Mouse (Mus musculus) large intestine, adult 2 months (tissue): ENCODE measurements at regions not wholly inside any gene's neighbourhood (a gene's known extent, or its start where the extent isn't known, plus 50 kb on each side); places are given as distances from the start of the nearest gene placed in this dataset.

Experiments
- DNase-seq: peaks from one replicate; pipeline ENCODE4 v3.0.0-alpha.2; 2012; ENCODE audit warnings: low read depth, low spot score
- WGBS: fragments of 180-500 bp; shearing (Covaris S2); methylation state at CpG from one replicate; pipeline ENCODE4 v1.1.7; 2018; 5-methylcytosine and 5-hydroxymethylcytosine counted together

GRCm38 (mm10) chr17:72993134-72993533 lies 75.0 kb downstream of the Lbh start:
- no peak for DNase-seq

GRCm38 (mm10) chr17:72993626-72994025 lies 75.5 kb downstream of the Lbh start:
- no peak for DNase-seq
- WGBS, result 86% methylated on average over 7 of the region's 7 CpGs

DNA sequence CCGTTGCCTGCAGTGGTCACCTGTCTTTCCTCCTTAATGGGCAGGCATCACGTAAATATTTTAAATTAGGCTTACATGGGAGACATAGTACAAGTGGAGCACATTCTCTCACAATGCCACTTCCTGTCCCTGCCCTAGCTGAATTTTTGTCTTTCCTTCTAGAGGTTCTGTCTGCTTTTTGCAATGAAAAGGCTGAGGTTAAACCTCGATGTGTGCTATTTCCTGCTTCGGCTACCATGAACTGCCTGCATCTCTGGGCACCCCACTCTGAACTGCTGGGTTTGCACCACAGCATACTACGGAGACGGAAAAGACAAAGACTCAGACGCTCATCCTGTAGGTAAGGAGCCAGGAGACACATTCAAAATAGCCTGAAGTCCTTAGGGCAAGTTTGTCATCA lies 78.4 kb downstream of the Lbh start:
- 70% methylated on average over 7 of the region's 7 CpGs for WGBS
- no peak for DNase-seq

DNA sequence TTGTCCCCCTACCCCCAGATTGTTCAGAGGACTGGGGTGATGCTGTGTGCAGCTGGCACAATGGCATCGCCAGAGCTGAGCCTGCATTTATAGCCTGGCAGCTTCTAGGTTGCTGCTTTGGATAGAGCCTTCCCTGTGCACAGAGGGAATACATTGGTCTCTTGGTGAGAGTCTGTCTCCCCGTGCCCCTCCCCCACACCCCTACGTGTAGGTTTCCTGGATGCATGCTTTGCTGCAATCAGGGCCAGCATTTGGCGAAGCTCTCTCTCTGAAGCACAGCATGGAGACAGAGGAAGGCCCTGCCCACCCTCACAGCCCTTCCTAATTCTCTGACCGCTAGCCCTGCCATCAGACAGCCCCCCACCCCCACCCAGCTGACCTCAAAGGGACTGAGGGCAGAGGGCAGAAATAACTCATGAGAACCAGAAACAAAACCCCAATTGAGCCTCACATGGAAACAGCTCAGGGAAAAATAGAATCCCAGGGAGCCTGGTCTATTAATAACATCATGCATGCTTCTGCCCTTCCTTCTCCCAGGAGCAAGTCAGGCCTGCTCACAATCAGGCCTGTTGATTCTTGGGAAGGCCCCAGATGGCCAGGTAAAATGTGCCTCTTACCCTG lies 79.3 kb downstream of the Lbh start:
- 33% methylated on average over 5 of the region's 5 CpGs for WGBS
- DNase-seq, result no peak

- WGBS, result 69% methylated on average over 9 of the region's 9 CpGs
- DNase-seq, result no peak
These were observed 87.0 kb downstream of the Lbh start for GRCm38 (mm10) chr17:73005100-73005499.

DNA sequence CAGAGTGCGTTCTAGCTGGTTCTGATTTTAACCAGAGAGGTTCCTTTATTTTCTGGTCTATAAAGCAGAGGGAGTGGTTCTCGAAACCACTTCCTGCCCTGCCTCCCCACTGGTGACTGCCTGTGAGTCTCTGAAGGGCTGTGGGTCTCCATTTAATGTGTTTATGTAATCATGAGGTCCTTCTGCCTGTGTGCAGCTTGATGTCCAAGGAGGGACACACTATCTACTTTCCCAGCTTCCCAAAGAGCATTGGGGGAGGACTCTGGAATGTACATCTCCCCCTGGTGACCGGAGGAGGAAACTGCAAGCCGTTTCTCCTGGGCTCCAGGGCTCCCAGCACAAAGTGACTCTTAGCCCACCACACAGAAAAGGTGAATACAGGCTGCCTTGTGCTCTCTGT lies 90.8 kb downstream of the Lbh start:
- DNase-seq, result peak; percentile 22

DNA sequence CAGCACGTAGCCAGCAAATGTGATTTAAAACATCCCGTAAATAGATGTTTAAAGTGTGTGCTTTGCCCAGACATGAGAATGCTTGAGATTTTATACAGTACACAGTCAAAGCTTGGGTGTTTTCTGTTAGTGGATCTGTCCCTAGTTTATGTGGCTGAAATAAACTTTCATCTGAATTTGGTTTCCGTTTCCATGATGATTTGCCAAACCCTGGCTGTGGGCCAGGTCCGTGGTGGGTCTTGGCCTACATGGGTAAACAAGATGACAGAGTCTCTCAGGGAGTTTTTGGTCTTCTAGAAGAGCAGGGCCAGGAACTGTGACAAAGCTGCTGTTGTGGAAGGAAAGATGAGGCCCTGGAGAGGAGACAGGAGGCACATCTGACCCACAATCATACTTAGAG lies 91.9 kb downstream of the Lbh start:
- WGBS, result 31% methylated on average over 4 of the region's 4 CpGs
- no peak for DNase-seq

More for the DNA sequence above, 90.8 kb downstream of the Lbh start:
- WGBS, result 39% methylated on average over 4 of the region's 4 CpGs

GRCm38 (mm10) chr17:73012356-73012755 lies 94.3 kb downstream of the Lbh start:
- 60% methylated on average over 6 of the region's 6 CpGs for WGBS
- DNase-seq, result no peak

- WGBS, result 71% methylated on average over 5 of the region's 5 CpGs
- no peak for DNase-seq
These were observed 94.8 kb upstream of the Lclat1 start for GRCm38 (mm10) chr17:73012954-73013353.

GRCm38 (mm10) chr17:73014090-73014853 lies 93.5 kb upstream of the Lclat1 start:
- no peak for DNase-seq
- 76% methylated on average over 9 of the region's 9 CpGs for WGBS

DNA sequence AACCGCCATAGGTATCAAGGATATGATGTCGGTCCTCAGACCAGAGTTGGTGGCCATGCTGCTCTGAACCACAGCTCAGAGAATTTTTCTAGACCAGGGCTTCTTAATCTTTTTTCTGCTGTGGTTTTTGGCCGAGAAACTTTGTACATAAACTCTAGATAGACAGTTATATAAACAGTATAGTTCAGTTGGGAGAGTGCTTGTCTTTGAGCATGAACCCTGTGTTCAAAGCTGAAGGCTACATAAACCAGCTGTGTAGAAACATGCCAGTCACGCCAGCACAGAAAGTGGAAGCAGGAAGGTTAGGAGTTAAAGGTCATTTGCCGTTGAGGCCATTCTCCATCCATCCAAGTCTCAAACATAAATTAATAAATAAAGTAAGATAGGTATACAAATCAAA lies 90.6 kb upstream of the Lclat1 start:
- no peak for DNase-seq
- WGBS, result 81% methylated on average over 5 of the region's 5 CpGs

DNA sequence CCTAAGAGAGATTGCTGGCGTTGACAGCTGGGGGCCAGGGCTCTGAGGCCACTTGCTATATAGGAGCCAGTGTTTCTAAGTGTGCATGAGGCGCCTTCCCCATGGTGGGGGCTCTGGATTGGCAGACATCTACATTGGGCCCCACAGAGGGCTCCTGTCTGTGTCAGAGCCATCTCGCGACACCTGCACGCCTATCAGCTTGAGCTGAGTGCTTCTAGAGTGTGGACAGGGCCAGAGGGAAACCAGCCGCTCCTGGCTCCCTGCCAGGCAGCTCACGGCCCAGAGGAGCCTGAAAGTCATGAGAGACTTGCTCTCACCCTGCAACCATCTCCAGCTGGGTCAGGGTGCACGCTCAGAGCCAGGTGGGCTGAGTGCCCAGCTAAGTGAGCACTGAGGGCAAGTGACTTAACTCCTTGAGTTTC lies 85.1 kb upstream of the Lclat1 start:
- 35% methylated on average over 8 of the region's 8 CpGs for WGBS
- no peak for DNase-seq

- 55% methylated on average over 10 of the region's 10 CpGs for WGBS
- DNase-seq, result no peak
These were observed 84.2 kb upstream of the Lclat1 start for GRCm38 (mm10) chr17:73023362-73024107.

DNA sequence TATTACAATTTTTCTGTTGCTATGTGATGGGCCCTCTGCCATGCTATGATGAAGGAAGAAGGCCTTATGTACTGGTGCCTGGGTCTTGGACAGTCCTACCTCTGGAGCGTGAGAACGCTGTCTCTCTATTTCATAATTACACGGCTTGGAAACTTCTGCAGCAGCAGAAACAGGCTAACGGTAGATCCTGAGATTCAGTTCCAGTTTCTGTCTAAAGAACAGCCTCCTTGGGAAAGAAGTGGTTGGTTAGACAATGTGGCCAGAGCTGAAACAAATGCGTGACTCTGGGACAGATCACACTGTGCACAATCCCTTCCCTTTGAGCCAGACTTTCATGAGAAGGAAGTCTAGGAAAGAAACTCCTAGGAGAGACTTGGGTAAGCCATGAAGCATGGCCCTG lies 80.7 kb upstream of the Lclat1 start:
- 90% methylated on average over 5 of the region's 5 CpGs for WGBS
- DNase-seq, result no peak

GRCm38 (mm10) chr17:73031796-73032195 lies 76.0 kb upstream of the Lclat1 start:
- WGBS, result 71% methylated on average over 5 of the region's 5 CpGs

DNA sequence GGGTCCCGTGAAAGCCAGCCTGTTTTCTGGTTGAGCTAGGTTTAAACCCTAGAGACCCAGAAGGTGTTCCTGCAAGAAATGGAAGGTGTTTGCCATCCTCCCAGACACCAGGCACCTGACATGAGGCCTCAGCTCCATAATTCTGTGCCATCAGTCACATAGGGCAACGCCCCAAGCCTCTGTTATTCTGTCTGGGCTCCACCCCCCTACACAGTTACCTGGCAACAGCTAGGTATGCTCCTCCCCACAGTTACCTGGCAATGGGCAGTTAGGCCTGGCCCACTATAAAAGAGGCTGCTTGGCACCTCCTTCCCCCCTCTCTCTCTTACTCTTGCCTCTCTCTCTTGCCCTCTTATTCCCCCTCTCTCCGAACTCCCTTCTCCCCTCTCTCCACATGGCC lies 75.5 kb upstream of the Lclat1 start:
- peak; percentile 36 for DNase-seq
- 56% methylated on average over 3 of the region's 3 CpGs for WGBS

More at GRCm38 (mm10) chr17:73031796-73032195, 76.0 kb upstream of the Lclat1 start:
- no peak for DNase-seq

GRCm38 (mm10) chr17:73034420-73034819 lies 73.4 kb upstream of the Lclat1 start:
- WGBS, result 76% methylated on average over 3 of the region's 3 CpGs
- DNase-seq, result no peak

- 9% methylated on average over 8 of the region's 8 CpGs for WGBS
- DNase-seq, result peak; percentile 31
These were observed 72.8 kb upstream of the Lclat1 start for GRCm38 (mm10) chr17:73034981-73035481.

GRCm38 (mm10) chr17:73036845-73037244 lies 70.9 kb upstream of the Lclat1 start:
- no peak for DNase-seq
- 10% methylated on average over 3 of the region's 3 CpGs for WGBS

DNA sequence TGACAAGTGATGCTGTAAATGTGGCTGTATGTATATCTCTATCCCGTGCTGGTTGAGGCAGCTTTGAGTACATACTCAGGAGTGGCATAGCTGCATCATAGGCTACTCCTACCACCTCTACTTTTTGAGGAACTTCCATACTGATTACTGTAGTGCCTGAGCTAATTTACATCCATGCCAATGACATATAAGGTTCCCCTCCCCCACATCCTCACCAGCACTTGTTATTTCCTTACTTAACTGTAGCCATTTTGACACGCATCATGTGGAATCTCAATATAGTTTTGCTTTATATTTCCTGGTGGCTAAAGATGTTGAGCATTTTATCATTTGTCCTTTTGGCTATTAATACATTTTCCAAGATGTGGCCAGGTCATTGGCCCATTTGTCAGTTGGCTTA lies 69.2 kb upstream of the Lclat1 start:
- 94% methylated on average over 2 of the region's 2 CpGs for WGBS
- DNase-seq, result no peak
